In the genomic region with DNA sequence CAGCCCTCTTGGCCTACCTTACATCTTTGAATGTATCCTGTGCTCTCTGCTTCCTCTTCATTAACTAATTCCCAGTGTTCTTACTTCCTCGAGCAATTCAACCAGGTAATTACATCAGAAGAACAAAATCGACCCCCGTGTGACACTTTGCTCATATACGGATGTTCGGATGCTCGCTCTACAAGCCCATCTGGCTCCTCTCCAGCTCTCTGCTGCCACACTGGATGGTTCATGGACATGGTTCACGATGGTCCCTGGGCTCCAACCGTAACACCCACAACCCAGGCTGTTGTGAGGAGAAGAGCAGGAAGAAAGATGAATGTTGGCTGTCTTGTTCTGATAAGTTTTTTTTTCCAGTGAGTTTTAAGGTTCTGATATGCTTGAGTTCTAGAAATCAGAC, we compare ENCODE assay signal across 32 mouse cellular contexts. TPM values are rescaled to one million over a fixed set of nuclear protein-coding genes. Genes with fewer than 3 reads are reported as not detected.
"Had no signal": no experiment of that assay in that cellular context is flagged by ENCODE, and none has a peak within 500 bp of the region (broad histone marks: within the 10 kb centered on the region; RNA-seq: fewer than 3 reads in every experiment).

No protein-coding gene starts in this region.

- H3K9me3 ChIP-seq: embryonic facial prominence, embryonic 10.5 days; embryonic facial prominence, embryonic 12.5 days; embryonic facial prominence, embryonic 13.5 days; embryonic facial prominence, embryonic 15.5 days; forebrain, embryonic 10.5 days; forebrain, embryonic 12.5 days; forebrain, embryonic 13.5 days; forebrain, embryonic 15.5 days had no signal

- DNase-seq: cerebellum, adult 2 months; cerebellum, adult 8-10 months; cerebellum, adult 9-10 months; cerebellum, adult 9-11 months; cerebellum, postnatal 25 days; embryo, embryonic 11 days; forebrain, postnatal 0 days; gastrocnemius, adult 2 months; gastrocnemius, postnatal 10 days; gastrocnemius, postnatal 14 days; gastrocnemius, postnatal 25 days; gastrocnemius, postnatal 36 days; heart, adult 11 months; heart, adult 18-20 months; heart, adult 2 months had no signal

- H3K27ac ChIP-seq: embryonic facial prominence, embryonic 10.5 days; embryonic facial prominence, embryonic 12.5 days; embryonic facial prominence, embryonic 13.5 days; embryonic facial prominence, embryonic 15.5 days; forebrain, embryonic 10.5 days; forebrain, embryonic 12.5 days; forebrain, embryonic 13.5 days; forebrain, embryonic 15.5 days; gastrocnemius, adult 2 months; heart, adult 2 months had no signal

- ATAC-seq: forebrain, embryonic 13.5 days; forebrain, embryonic 14.5 days; forebrain, embryonic 15.5 days; forebrain, embryonic 16.5 days; forebrain, postnatal 0 days had no signal

- H3K4me2 ChIP-seq: embryonic facial prominence, embryonic 12.5 days; embryonic facial prominence, embryonic 13.5 days; embryonic facial prominence, embryonic 15.5 days; forebrain, embryonic 12.5 days; forebrain, embryonic 13.5 days; forebrain, embryonic 15.5 days had no signal

- H3K9ac ChIP-seq: embryonic facial prominence, embryonic 12.5 days; embryonic facial prominence, embryonic 13.5 days; embryonic facial prominence, embryonic 15.5 days; forebrain, embryonic 12.5 days; forebrain, embryonic 13.5 days; forebrain, embryonic 15.5 days; forebrain, postnatal 0 days had no signal

- H3K4me3 ChIP-seq: embryonic facial prominence, embryonic 10.5 days; embryonic facial prominence, embryonic 12.5 days; embryonic facial prominence, embryonic 13.5 days; embryonic facial prominence, embryonic 15.5 days; erythroblast, embryonic 14.5 days; forebrain, embryonic 10.5 days; forebrain, embryonic 12.5 days; forebrain, embryonic 13.5 days; forebrain, embryonic 15.5 days; gastrocnemius, adult 2 months; heart, adult 2 months had no signal

- H3K4me1 ChIP-seq: embryonic facial prominence, embryonic 12.5 days; embryonic facial prominence, embryonic 13.5 days; embryonic facial prominence, embryonic 15.5 days had no signal

- H3K27me3 ChIP-seq: embryonic facial prominence, embryonic 12.5 days; embryonic facial prominence, embryonic 13.5 days; embryonic facial prominence, embryonic 15.5 days; forebrain, embryonic 12.5 days; forebrain, embryonic 13.5 days; forebrain, embryonic 15.5 days had no signal

- H3K36me3 ChIP-seq: embryonic facial prominence, embryonic 10.5 days; embryonic facial prominence, embryonic 12.5 days; embryonic facial prominence, embryonic 13.5 days; embryonic facial prominence, embryonic 15.5 days; forebrain, embryonic 10.5 days; forebrain, embryonic 12.5 days; forebrain, embryonic 15.5 days had no signal

RNA-seq across cellular contexts. Expression of gene Chrnb4, which starts 9.6 kb away (rescaled TPM):
- total RNA-seq: common myeloid progenitor, adult 5-6 weeks; gastrocnemius, adult 2 months; gastrocnemius, postnatal 14 days; granulocyte monocyte progenitor cell, adult 5-6 weeks had no signal
- polyA plus RNA-seq: erythroblast, embryonic 14.5 days had no signal

RNA-seq across cellular contexts. Expression of gene Chrna3, which starts 12.6 kb away (rescaled TPM):
- total RNA-seq: common myeloid progenitor, adult 5-6 weeks; gastrocnemius, adult 18-20 months; gastrocnemius, adult 2 months; gastrocnemius, adult 8-10 months; gastrocnemius, postnatal 14 days; gastrocnemius, postnatal 25 days; gastrocnemius, postnatal 36 days; granulocyte monocyte progenitor cell, adult 5-6 weeks; heart, adult 18-20 months; heart, adult 8-10 months had no signal
- polyA plus RNA-seq: erythroblast, embryonic 14.5 days; gonadal fat pad, adult 2 months had no signal

RNA-seq across cellular contexts. Expression of gene Chrna5, which starts 58.3 kb away (rescaled TPM):
- total RNA-seq: common myeloid progenitor, adult 5-6 weeks; gastrocnemius, adult 18-20 months; gastrocnemius, adult 2 months; gastrocnemius, postnatal 10 days; gastrocnemius, postnatal 25 days; gastrocnemius, postnatal 36 days; granulocyte monocyte progenitor cell, adult 5-6 weeks; heart, adult 18-20 months; heart, adult 2 months; heart, adult 8-10 months had no signal
- polyA plus RNA-seq: erythroblast, embryonic 14.5 days; heart, adult 2 months had no signal
